ENCODE assay signal across 29 mouse cellular contexts in the genomic region with DNA sequence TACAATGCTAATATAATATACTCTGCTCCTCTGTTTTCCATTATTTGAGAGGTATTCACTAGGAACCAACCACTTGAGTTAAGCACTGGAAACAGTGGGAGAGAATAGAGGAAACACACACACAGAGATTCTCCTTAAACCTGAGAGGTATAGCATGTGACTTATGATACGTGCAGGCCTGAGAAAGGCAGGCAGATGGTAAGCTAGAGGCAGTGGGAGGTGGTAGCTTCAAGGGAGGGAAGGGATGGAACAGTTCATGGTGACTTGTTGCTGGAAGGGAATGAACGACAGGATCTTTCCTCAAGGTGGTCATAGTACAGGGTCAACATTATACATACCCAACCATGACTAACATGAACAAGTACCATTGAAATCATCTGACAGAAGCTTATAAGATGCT.
"Had no signal": no experiment of that assay in that cellular context is flagged by ENCODE, and none has a peak within 500 bp of the region (broad histone marks: within the 10 kb centered on the region; RNA-seq: fewer than 3 reads in every experiment).

No protein-coding gene starts in this region.

- DNase-seq: cerebellum, adult 9-10 months; cerebellum, adult 9-11 months; cerebellum, postnatal 10 days; cerebellum, postnatal 14 days; cerebellum, postnatal 25 days; cerebellum, postnatal 36 days; embryo, embryonic 11 days; forebrain, postnatal 0 days; gastrocnemius, adult 2 months; gastrocnemius, postnatal 10 days; gastrocnemius, postnatal 14 days; gastrocnemius, postnatal 25 days; gastrocnemius, postnatal 36 days; heart, adult 11 months; heart, adult 18-20 months; heart, adult 2 months had no signal

- H3K27ac ChIP-seq: embryonic facial prominence, embryonic 10.5 days; embryonic facial prominence, embryonic 12.5 days; embryonic facial prominence, embryonic 13.5 days; embryonic facial prominence, embryonic 15.5 days; forebrain, embryonic 10.5 days; forebrain, embryonic 12.5 days; forebrain, embryonic 13.5 days; forebrain, embryonic 15.5 days; gastrocnemius, adult 2 months; heart, adult 2 months; heart, embryonic 10.5 days had no signal

- H3K4me3 ChIP-seq: embryonic facial prominence, embryonic 10.5 days; embryonic facial prominence, embryonic 12.5 days; embryonic facial prominence, embryonic 13.5 days; embryonic facial prominence, embryonic 15.5 days; erythroblast, embryonic 14.5 days; forebrain, embryonic 10.5 days; forebrain, embryonic 12.5 days; forebrain, embryonic 13.5 days; forebrain, embryonic 15.5 days; gastrocnemius, adult 2 months; heart, adult 2 months; heart, embryonic 10.5 days; heart, embryonic 12.5 days had no signal

- ATAC-seq: forebrain, embryonic 13.5 days; forebrain, embryonic 14.5 days; forebrain, embryonic 15.5 days; forebrain, embryonic 16.5 days; forebrain, postnatal 0 days had no signal

- H3K4me1 ChIP-seq: embryonic facial prominence, embryonic 10.5 days; embryonic facial prominence, embryonic 12.5 days; embryonic facial prominence, embryonic 13.5 days; embryonic facial prominence, embryonic 15.5 days; forebrain, embryonic 10.5 days; forebrain, embryonic 12.5 days; forebrain, embryonic 13.5 days; forebrain, embryonic 15.5 days; heart, embryonic 10.5 days had no signal
